ENCODE assay signal across 8 mouse cellular contexts in genomic region chr17:26638655-26639054, GRCm38 (mm10). TPM values are rescaled to one million over a fixed set of nuclear protein-coding genes. Genes with fewer than 3 reads are reported as not detected.
DNase-seq lines count a peak whose midpoint lies in the region; ATAC-seq and TF ChIP-seq lines count a peak whose summit lies in the region.

No protein-coding gene starts in this region.

- DNase-seq in MEL (ENCODE audit: low read depth, low spot score), result peak; percentile 55
- peak; percentile 75 for DNase-seq in heart, postnatal 0 days (ENCODE audit: low spot score)
- peak; percentile 88 to 95 for DNase-seq in kidney, postnatal 36 days
- peak; percentile 85 for DNase-seq in lung, postnatal 25 days (ENCODE audit: low spot score)
- DNase-seq in right cerebral cortex, postnatal 10 days (ENCODE audit: low spot score in 2 of 2), result peak; percentile 62 to 75
- DNase-seq in urinary bladder, postnatal 4 days (ENCODE audit: low spot score in 2 of 2), result peak; percentile 67 to 84

- WGBS in heart, postnatal 0 days, result 6% methylated on average over 7 of the region's 7 CpGs

- no peak overlapping the region for H3K4me2 ChIP-seq in heart, postnatal 0 days (ENCODE audit: low read depth, low read length)

- no peak overlapping the region for H3K27ac ChIP-seq in MEL (ENCODE audit: control insufficient read depth, low read depth, low read length)
- H3K27ac ChIP-seq in brown adipose tissue, adult 24 weeks (replicated peaks; ENCODE audit: low read depth, low read length), result peak overlapping the region; percentile 42; the same call in 1 of the 2 replicates
- no peak overlapping the region for H3K27ac ChIP-seq in heart, postnatal 0 days (ENCODE audit: low read depth)

- no peaks in the 10 kb centered on the region for H3K27me3 ChIP-seq in MEL (ENCODE audit: control insufficient read depth in 1 of 2, insufficient read depth in 2 of 2, low read length in 2 of 2)
- H3K27me3 ChIP-seq in heart, postnatal 0 days (ENCODE audit: control insufficient read depth, insufficient read depth, low read length), result no peaks in the 10 kb centered on the region

- TF ChIP-seq EP300 in MEL (IDR thresholded peaks at IDR 0.05; ENCODE audit: low read depth in 1 of 2, low read length in 2 of 2), result no peak
- TF ChIP-seq EP300 in heart, postnatal 0 days (IDR thresholded peaks at IDR 0.05; ENCODE audit: low read depth), result no peak

- peak; percentile 90 to 96 (median 94) for TF ChIP-seq CTCF in MEL (IDR thresholded peaks at IDR 0.05 in 2 of 3, conservative IDR thresholded peaks at IDR 0.05 in 1 of 3; ENCODE audit: control insufficient read depth in 1 of 3, insufficient read depth in 1 of 3, low read depth in 2 of 3, low read length in 3 of 3, poor library complexity in 1 of 3, severe bottlenecking in 1 of 3)
- peak; percentile 99 for TF ChIP-seq CTCF in heart, postnatal 0 days (IDR thresholded peaks at IDR 0.05; ENCODE audit: low read depth)

- peaks cover 0 to 5% of the 10 kb centered on the region in 2 experiments; a peak in 3 of 4 replicates for H3K36me3 ChIP-seq in MEL (ENCODE audit: control insufficient read depth in 1 of 2, insufficient read depth in 2 of 2, low read length in 2 of 2)
- peaks cover 75% of the 10 kb centered on the region for H3K36me3 ChIP-seq in heart, postnatal 0 days (replicated peaks; ENCODE audit: control insufficient read depth, insufficient read depth, low read length)

- no peak overlapping the region for H3K9ac ChIP-seq in MEL (ENCODE audit: control insufficient read depth, low read depth, low read length, poor library complexity, severe bottlenecking)
- H3K9ac ChIP-seq in heart, postnatal 0 days (replicated peaks; ENCODE audit: low read depth, low read length), result no peak overlapping the region

- no peaks in the 10 kb centered on the region for H3K4me1 ChIP-seq in MEL (ENCODE audit: control insufficient read depth in 1 of 2, insufficient read depth in 2 of 2, low read length in 2 of 2)
- no peaks in the 10 kb centered on the region for H3K4me1 ChIP-seq in brown adipose tissue, adult 24 weeks (ENCODE audit: control insufficient read depth, insufficient read depth, insufficient read length, low read length)
- H3K4me1 ChIP-seq in heart, postnatal 0 days (ENCODE audit: control insufficient read depth, insufficient read depth), result no peaks in the 10 kb centered on the region

- TF ChIP-seq POLR2A in MEL (IDR thresholded peaks at IDR 0.05; ENCODE audit: control insufficient read depth in 1 of 2, insufficient read depth in 1 of 2, low read depth in 1 of 2, low read length in 2 of 2, poor library complexity in 1 of 2), result no peak

- TF ChIP-seq RAD21 in MEL (IDR thresholded peaks at IDR 0.05; ENCODE audit: low read depth, low read length), result peak; percentile 80

- ATAC-seq in erythroid progenitor cell, adult 5-6 weeks (replicated peaks; ENCODE audit: low FRiP score, poor library complexity, severe bottlenecking), result peak; percentile 78
- ATAC-seq in heart, postnatal 0 days (ENCODE audit: insufficient read depth, low read depth), result peak; percentile 86

- no peaks in the 10 kb centered on the region for H3K9me3 ChIP-seq in MEL (replicated peaks; ENCODE audit: insufficient read depth, low read length)
- no peaks in the 10 kb centered on the region for H3K9me3 ChIP-seq in heart, postnatal 0 days (replicated peaks; ENCODE audit: control insufficient read depth, low read length)

- no peaks in the 10 kb centered on the region for H3K79me2 ChIP-seq in MEL (ENCODE audit: control insufficient read depth, insufficient read depth, low read length, poor library complexity)

- H3K4me3 ChIP-seq in MEL (ENCODE audit: control insufficient read depth in 1 of 2, insufficient read depth in 1 of 2, low read depth in 2 of 2, low read length in 2 of 2), result no peak overlapping the region
- no peak overlapping the region for H3K4me3 ChIP-seq in brown adipose tissue, adult 24 weeks (ENCODE audit: insufficient read depth, low read depth, low read length)
- H3K4me3 ChIP-seq in heart, postnatal 0 days (ENCODE audit: low read depth, low read length), result no peak overlapping the region

TF ChIP-seq in MEL, 35 proteins besides CTCF, POLR2A, EP300 and RAD21:
- no peak for TF ChIP-seq HCFC1 (IDR thresholded peaks at IDR 0.05; ENCODE audit: low read depth, low read length)
- 0 out of 2 replicates have a peak, but pooled peaks have one; percentile 22 for TF ChIP-seq ELF1 (IDR thresholded peaks at IDR 0.05; ENCODE audit: low read depth, low read length)
- TF ChIP-seq SMC3 (IDR thresholded peaks at IDR 0.05; ENCODE audit: low read depth, low read length), result peak; percentile 95
- TF ChIP-seq SIN3A (IDR thresholded peaks at IDR 0.05; ENCODE audit: low read length), result peak; percentile 46
- TF ChIP-seq ZC3H11A (IDR thresholded peaks at IDR 0.05; ENCODE audit: low read depth, low read length), result peak; percentile 87

RNA-seq across cellular contexts. Expression of gene Atp6v0e, which starts 24.4 kb away (rescaled TPM):
- total RNA-seq in MEL (2012; rRNA removed), result 163 and 173 TPM in 2 replicates
- 100 to 1,000 TPM in 1 of 2 experiments, not detected in 1; 200 TPM for polyA plus RNA-seq in MEL (2012; ENCODE audit: insufficient read depth in 1 of 2, insufficient read length in 2 of 2, low read depth in 1 of 2, low replicate concordance in 2 of 2, missing spikeins in 1 of 2)
- polyA plus RNA-seq in brown adipose tissue, adult 24 weeks (2012; ENCODE audit: insufficient read depth, insufficient read length, missing spikeins), result 314 and 348 TPM in 2 replicates
- total RNA-seq in erythroid progenitor cell, adult 5-6 weeks (2015; ENCODE audit: low replicate concordance), result 77.1 and 104 TPM in 2 replicates
- total RNA-seq in erythroid progenitor cell, adult 5-6 weeks (2017; ENCODE audit: low replicate concordance), result 81.9 and 122 TPM in 2 replicates
- 224 and 298 TPM in 2 replicates for total RNA-seq in heart, postnatal 0 days (2014; rRNA removed; ENCODE audit: low replicate concordance)
- polyA plus RNA-seq in heart, postnatal 0 days (2015; fragmentation: Nextera tagmentation; extraction: Ambion mirVana), result 206 and 223 TPM in 2 replicates
